Mouse (Mus musculus) testis, postnatal 14 days (tissue): ENCODE data around the gene Hao1.

Experiments
- DNase-seq: peaks from one replicate; pipeline ENCODE4 v3.0.0; 2021; ENCODE audit warnings: low spot score

Gene Hao1

DNA sequence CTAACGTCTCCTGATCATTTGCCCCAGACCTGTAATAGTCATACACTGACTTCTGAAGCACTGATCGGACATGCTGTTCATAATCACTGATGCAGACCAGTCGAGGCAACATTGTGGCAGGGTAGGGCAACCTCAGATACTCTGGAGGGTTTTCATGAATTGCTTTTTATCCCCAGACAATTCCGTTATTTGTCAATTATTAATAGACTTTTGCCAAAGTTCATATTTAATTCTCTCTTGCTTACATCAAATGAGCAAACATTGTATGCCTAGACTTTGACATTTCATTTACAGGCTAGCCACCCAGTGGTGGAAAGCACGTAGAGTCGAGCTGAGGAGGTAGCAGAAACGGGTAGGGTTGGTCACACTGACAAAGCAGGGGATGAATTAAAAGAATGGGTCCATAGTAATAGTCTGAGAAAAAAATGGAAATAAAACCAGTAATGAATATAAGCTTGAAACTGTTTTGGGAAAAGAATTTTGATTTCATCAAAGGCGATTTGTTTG, at the start of gene Hao1:
Hao1 (minus strand) TSS at position 148 of the 507 bp plus-strand sequence.
- no peak for DNase-seq

DNA sequence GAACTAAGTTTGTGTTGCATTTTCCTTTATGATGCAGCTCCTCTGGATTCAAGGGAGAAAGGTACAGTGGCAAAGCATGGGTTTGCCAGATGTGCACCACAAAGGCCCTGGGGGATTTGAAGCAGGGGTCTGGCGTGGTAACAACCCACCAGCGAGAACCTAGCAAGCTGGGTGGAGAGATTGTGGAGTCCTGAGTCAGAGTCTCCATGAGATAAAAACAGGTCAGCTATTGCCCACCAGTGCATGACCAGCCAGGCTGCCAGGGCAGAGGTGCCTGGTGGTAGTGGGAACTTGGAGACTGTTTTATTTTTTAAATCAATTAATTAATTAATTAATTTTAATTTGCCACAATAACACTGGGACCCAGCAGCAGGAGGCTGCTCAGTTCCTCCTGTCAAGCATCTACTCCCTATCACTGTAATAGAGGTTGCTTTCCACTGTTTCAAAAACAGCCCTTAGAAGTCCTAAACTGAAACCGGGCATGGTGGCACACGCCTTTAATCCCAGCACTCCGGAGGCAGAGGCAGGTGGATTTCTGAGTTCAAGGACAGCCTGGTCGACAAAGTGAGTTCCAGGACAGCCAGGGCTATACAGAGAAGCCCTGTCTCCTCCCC, 37.0 kb upstream of the Hao1 start:
- no peak for DNase-seq

DNA sequence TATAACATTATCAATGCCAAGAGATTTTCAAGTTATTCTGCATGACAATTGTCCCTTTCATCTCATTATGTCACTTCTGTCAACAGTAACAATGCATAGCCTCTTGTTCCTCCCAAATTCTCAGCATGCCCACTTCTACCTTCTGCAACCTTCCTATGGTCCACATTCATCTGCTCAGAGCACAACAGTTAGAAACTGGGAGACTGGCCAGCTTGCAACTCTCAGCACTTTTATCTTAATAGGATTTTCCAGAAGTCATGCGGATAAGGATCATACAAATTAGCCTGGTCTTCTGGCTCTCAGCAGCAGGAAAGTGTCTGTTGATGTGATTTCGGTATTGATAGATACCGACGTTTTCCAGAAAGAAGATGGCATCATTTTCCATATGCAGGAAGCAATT, 31.1 kb upstream of the Hao1 start:
- DNase-seq: no peak

- no peak for DNase-seq
Measured at GRCm38 (mm10) chr2:134559422-134559821, 5.3 kb upstream of the Hao1 start.

DNA sequence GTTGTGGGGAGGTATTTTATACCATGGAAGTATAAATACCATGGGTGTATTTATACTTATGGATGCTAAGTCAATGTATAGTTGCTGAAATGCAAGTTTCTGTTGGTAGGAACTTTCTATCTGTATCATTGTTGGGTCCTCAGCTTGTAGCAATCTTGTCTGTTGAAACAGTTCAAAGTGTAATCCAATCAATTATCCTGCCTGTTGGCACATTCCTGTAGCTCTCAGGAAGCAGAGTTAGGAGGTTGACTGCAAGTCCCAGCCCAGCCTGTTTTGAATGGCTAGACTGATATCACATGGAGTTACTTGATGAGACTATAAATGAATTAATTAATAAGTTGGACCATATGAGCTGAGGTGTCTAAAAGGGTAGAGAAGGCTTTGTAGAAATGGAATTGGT, 1.8 kb downstream of the Hao1 start:
- no peak for DNase-seq

DNA sequence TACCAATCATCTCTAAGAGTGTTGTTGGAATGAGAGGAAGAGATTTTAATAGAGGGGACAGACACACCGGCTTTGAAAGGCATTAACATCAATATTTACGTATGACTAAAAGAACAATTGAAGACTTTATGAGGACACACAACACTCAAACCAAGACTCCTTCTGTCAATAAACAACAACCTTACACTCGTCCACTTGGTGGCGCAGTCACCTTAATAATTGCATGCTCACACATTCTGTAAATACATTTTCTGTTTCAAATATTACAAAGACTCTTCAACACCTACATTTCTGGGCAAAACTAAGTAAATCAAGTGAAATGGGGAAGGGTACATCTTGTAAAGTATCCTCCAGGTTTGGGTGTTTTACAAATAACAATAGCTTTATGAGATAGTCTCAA, 4.4 kb downstream of the Hao1 start:
- DNase-seq: no peak

GRCm38 (mm10) chr2:134545116-134545515, 9.1 kb downstream of the Hao1 start:
- DNase-seq: no peak

DNA sequence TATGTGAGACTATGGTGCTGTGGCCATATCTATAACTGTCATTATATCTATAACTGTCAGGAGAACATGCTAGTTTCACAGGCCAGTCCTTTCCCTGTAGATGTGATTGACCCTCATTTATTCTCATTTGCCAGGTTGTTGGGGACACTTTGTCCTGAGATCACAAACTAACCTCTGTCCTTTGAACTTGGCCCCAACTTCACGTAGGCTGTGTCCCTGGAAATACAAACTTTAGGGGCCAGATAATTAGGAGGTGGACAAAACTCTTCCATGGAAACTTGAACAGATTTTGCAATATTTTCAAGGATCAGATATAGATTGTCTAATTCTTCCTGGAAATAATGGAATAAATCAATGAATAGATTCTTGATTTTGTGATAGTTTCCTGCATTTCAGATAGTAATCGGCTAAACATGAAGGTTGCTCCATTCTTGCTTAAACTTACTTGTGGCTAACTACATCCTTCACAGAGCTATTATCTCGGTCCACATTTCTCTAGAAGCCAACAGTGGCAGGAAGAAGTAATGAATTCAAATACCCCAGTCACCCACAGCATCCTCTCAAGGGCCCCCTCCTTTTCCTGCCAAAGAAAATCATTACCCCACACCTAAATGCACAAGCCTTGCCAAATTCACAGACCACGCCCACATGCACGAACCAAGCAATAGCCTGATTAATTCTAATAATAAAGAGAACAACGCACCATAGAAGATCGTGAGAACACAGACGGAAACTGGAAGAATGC, 9.7 kb downstream of the Hao1 start:
- no peak for DNase-seq

- DNase-seq: no peak
Measured at GRCm38 (mm10) chr2:134543501-134543900, 10.7 kb downstream of the Hao1 start.

- no peak for DNase-seq
Measured at GRCm38 (mm10) chr2:134541019-134541418, 13.1 kb downstream of the Hao1 start.

DNA sequence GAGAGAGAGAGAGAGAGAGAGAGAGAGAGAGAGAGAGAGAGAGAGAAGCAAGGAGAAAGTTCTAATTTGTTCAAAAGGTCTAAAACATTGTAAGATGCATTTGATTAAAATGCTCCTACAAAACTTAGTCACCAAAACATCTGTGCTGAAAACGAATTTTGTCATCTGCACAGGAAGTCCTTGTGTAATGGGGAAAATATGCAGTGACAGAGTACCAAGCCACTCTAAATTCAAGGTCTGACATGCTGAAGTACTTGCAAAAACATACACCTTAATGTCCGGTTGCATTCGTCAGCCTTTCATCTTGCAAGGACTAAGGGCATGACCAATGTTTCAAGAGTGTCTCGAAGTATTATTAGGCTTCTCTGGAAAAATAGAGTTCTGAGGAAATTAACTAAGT, 15.7 kb downstream of the Hao1 start:
- DNase-seq: no peak

- DNase-seq: no peak
Measured at GRCm38 (mm10) chr2:134528122-134528810, 25.9 kb downstream of the Hao1 start.

- no peak for DNase-seq
Measured at GRCm38 (mm10) chr2:134527419-134528114, 26.6 kb downstream of the Hao1 start.

- DNase-seq: no peak
Measured at GRCm38 (mm10) chr2:134518042-134518441, 36.1 kb downstream of the Hao1 start.

DNA sequence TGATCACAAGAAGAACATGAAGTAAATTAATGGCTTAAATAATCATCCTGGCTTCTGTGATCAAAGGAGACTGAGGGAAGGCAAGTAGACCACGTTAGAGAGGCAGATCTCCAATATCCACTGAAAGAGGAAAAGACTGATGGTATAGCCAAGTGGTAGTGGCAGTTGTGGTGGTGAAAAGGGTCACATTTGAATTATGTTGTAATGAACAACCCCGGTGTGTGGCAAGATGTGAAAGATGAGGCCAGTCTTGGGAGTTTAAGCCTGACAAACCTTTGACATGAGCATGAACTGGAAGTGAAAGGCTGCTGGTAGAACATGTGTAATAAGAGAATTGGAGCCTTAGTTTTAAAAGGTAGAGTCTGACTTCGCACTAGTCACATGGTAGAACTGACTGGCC, 54.4 kb downstream of the Hao1 start:
- no peak for DNase-seq

GRCm38 (mm10) chr2:134498450-134498849, 55.7 kb downstream of the Hao1 start:
- no peak for DNase-seq

- no peak for DNase-seq
Measured at GRCm38 (mm10) chr2:134488671-134489070, 65.5 kb downstream of the Hao1 start.

- DNase-seq: no peak
Measured at GRCm38 (mm10) chr2:134486055-134486834, 67.9 kb downstream of the Hao1 start.

DNA sequence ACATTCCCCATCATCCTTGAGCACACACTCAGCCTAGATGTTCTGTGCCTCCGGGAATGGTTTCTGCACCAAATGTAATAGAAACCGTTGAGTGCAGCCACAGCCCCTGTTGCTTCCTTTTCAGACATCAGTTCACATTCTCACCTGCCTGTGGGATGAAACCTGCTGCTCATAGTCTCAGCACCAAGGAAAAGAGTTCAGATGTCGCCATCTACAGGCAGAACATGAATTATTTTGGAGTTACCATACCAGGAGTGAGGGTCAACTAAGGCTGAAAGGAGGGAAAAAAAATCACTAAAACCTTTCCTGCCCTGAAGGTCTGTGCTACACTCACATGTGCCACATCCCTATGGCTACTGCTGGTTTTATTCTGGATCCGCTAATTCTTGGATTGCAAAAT, 71.5 kb downstream of the Hao1 start:
- no peak for DNase-seq

DNA sequence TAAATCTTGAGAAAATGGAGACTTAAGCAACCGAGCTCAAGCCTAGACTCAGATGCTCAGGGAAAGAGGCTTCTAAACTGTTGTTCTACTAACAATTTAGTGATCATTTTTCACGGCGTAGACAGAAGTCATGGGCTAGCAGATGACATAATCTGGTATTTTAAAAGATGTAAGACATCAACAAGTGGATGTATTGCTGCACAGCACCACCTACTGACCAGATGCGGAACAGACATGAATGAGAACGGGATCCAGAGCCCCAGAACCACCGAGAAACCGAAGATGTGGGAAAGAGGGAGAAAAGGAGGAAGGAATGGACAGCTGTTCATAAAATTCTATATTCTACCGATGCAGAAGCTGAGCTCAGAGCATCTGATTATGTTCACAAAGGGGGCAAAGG, 72.4 kb downstream of the Hao1 start:
- DNase-seq: no peak

- DNase-seq: no peak
Measured at GRCm38 (mm10) chr2:134481174-134481573, 73.0 kb downstream of the Hao1 start.

- DNase-seq: no peak
Measured at GRCm38 (mm10) chr2:134465132-134465531, 89.0 kb downstream of the Hao1 start.
